Mouse (Mus musculus) cortical plate, adult 2 months (tissue): ENCODE results near the gene Pla2g3.

Experiments used
- CTCF ChIP-seq: fragments of 200-500 bp; IDR thresholded peaks from 2 replicates; pipeline ENCODE4 v1.5.1; 2011; ENCODE audit warnings: mild to moderate bottlenecking, control low read depth, low read length; ENCODE audit not compliant: insufficient read depth; ENCODE audit errors: extremely low read depth
- POLR2A ChIP-seq: fragments of 200-500 bp; IDR thresholded peaks from 2 replicates; pipeline ENCODE4 v1.6.1; 2011; ENCODE audit warnings: mild to moderate bottlenecking, low read length, control low read depth; ENCODE audit not compliant: insufficient read depth; ENCODE audit errors: extremely low read depth

DNA sequence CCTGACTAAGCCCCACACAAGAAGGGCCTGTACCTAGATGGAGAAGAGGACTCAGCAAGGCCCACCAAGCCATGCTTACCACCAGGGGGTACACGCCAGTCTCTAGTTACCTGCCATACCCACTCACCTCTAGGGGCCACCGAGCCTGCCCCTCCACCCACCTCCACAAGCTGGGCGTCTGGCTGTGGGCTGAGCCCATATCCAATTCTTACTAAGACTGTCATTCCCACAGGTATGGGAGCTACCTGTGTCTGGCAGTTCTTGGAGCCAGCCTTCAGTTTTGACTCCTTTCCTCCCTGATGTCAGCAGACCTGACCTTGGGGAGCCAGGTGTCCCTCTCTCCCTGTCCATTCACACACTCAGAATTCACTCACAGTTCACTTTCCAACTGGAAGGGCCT is 49.6 kb downstream of the Pla2g3 start:
- TF ChIP-seq CTCF (no peak), POLR2A (no peak)
